Mouse (Mus musculus): ENCODE measurements around the gene Cxcl17.

Cxcl17 gene

GRCm38 (mm10) chr7:25369058-25369749, 43.5 kb downstream of the Cxcl17 start, which contains the start of gene Cnfn:
Cnfn (minus strand) TSS chr7:25369724.
- no peak for DNase-seq (ENCODE audit: low spot score in 2 of 2)

- no peak for DNase-seq (ENCODE audit: low spot score in 2 of 2)
Measured at GRCm38 (mm10) chr7:25368333-25368732, 44.4 kb downstream of the Cxcl17 start.

GRCm38 (mm10) chr7:25367632-25368293, 44.9 kb downstream of the Cxcl17 start:
- DNase-seq (ENCODE audit: low spot score in 2 of 2), result no peak

DNA sequence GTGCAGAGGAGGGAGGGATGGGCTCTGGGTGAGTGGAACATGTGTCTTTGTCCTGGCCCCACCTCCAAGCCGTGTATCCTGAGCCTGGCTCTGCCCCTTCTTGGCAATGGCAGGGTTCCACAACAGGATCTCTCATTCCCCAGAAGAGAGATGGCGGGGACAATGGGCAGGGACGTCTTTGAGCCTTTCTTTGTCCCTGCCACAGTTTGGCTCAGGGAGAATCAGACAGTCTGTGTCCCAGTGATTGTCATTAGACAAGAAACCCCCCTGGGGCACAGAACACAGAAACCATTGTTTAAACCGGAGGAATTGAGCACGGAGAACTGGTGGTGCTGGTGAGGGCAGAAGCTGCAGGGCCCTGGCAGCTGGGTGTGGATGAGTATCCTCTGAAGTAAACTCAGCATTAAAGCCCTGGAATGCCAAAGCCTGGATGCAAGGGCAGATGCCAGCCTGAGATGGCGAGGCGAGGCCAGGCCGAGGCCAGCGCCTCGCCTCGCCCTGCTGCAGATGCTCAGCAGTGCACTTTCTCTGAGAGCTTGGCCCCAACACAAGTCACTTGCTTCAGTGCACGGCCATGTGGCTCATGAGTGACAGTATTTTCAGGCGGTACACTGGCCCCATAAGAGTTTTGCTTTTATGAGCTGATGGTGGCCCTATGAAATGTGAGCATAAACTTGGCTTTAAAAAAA, 46.6 kb downstream of the Cxcl17 start:
- no peak for DNase-seq (ENCODE audit: low spot score in 2 of 2)

DNA sequence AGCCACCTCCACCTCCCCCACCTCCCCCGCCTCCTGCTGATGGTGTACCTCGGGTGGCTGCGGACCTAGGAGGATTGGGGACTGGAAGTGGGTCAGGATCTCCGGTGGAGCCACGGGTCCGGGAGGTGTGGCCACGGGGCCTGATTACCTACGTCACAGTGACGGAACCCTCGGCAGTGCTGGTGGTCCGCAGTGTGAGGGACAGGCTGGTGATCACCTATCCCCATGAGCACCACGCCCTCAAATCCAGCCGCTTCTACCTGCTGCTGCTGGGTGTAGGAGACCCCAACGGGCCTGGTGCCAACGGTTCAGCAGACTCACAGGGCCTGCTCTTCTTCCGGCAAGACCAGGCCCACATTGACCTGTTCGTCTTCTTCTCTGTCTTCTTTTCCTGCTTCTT, 49.1 kb downstream of the Cxcl17 start:
- no peak for DNase-seq (ENCODE audit: low spot score in 2 of 2)

DNA sequence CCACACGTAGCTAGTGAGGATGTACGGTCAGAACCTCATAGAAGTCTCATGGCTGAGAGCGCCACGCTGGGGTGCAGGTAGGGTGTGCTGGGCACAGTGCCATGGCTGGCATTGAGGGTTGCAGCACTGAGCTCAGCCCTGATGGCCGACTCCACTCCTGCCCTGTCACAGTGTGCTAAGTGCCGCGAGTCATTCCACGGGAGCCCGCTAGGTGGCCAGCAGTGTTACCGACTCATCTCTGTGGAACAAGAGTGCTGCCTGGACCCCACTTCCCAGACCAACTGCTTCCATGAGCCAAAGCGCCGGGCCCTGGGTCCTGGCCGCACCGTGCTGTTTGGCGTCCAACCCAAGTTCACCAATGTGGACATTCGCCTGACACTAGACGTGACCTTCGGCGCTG, 49.5 kb downstream of the Cxcl17 start:
- no peak for DNase-seq (ENCODE audit: low spot score in 2 of 2)

GRCm38 (mm10) chr7:25358721-25359206, 53.9 kb downstream of the Cxcl17 start:
- DNase-seq (ENCODE audit: low spot score in 2 of 2), result no peak
